Mouse (Mus musculus) heart, embryonic 11.5 days (tissue): ENCODE data around the gene Lrrc75a. TPM values are rescaled to one million over a fixed set of nuclear protein-coding genes. Genes with fewer than 3 reads are reported as not detected.
A peak's percentile ranks its signal among the peaks of the same experiment; 100 is the strongest.

Source experiments
- ATAC-seq: fragments of 200-750 bp; cut with Nextera tagmentation; replicated peaks from 2 replicates; pipeline ENCODE4 v1.8.0; 2017; ENCODE audit warnings: moderate library complexity; ENCODE audit not compliant: insufficient number of reproducible peaks, low FRiP score, low TSS enrichment
- H3K27ac ChIP-seq: fragments of 300-500 bp; sonication (generic); 2 replicates; pipeline ENCODE4 v1.5.1; 2014; ENCODE audit warnings: mild to moderate bottlenecking, low read depth, low read length
- H3K27me3 ChIP-seq: fragments of 300-500 bp; sonication (generic); 2 replicates; pipeline ENCODE4 v1.6.1; 2014; ENCODE audit warnings: mild to moderate bottlenecking, low read length, mixed read lengths; ENCODE audit not compliant: control insufficient read depth, insufficient read depth
- H3K36me3 ChIP-seq: fragments of 300-500 bp; sonication (generic); 2 replicates; pipeline ENCODE4 v1.6.1; 2014; ENCODE audit warnings: mild to moderate bottlenecking, low read length, moderate library complexity, mixed read lengths; ENCODE audit not compliant: control insufficient read depth, insufficient read depth
- H3K4me1 ChIP-seq: fragments of 300-500 bp; sonication (generic); 2 replicates; pipeline ENCODE4 v1.6.1; 2014; ENCODE audit warnings: low read length; ENCODE audit not compliant: control insufficient read depth, insufficient read depth
- H3K4me2 ChIP-seq: fragments of 300-500 bp; sonication (generic); 2 replicates; pipeline ENCODE4 v1.6.1; 2014; ENCODE audit warnings: mild to moderate bottlenecking, moderate library complexity
- H3K4me3 ChIP-seq: fragments of 300-500 bp; sonication (generic); 2 replicates; pipeline ENCODE4 v1.5.1; 2014; ENCODE audit warnings: low read depth, low read length
- H3K9ac ChIP-seq: fragments of 300-500 bp; sonication (generic); 2 replicates; pipeline ENCODE4 v1.6.1; 2014; ENCODE audit warnings: mild to moderate bottlenecking, low read depth, low read length, moderate library complexity
- H3K9me3 ChIP-seq: fragments of 300-500 bp; sonication (generic); replicated peaks from 2 replicates; pipeline ENCODE4 v1.6.1; 2016; ENCODE audit warnings: low read length; ENCODE audit not compliant: control insufficient read depth
- WGBS: fragments of 180-500 bp; shearing (Covaris S2); extraction: QIAGEN DNeasy Blood & Tissue Kit; methylation state at CpG from one replicate; pipeline ENCODE4 v1.1.7; 2014; ENCODE audit not compliant: insufficient replicate concordance; 5-methylcytosine and 5-hydroxymethylcytosine counted together
- polyA plus RNA-seq: library from polyadenylated mRNA; unstranded; fragments of >200 nt; fragmentation: Nextera tagmentation; extraction: Ambion mirVana; gene quantifications from 2 replicates; pipeline ENCODE4 v1.2.1, GENCODE M21; 2014

Lrrc75a gene
- 14.3 and 16.2 TPM in 2 replicates for polyA plus RNA-seq

- H3K4me2 ChIP-seq = peak within 1 kb of the TSS; percentile 97
These were observed at the start of gene Lrrc75a for GRCm38 (mm10) chr11:62647661-62648590. TSS of gene Lrrc75a (minus strand) at chr11:62648523.

GRCm38 (mm10) chr11:62695126-62695525 is 46.8 kb upstream of the Lrrc75a start:
- Histone ChIP-seq H3K9me3 (no peaks in the 10 kb centered on the region), H3K4me1 (no peaks in the 10 kb centered on the region), H3K4me2 (no peak overlapping the region), H3K36me3 (no peaks in the 10 kb centered on the region), H3K27me3 (no peaks in the 10 kb centered on the region), H3K9ac (no peak overlapping the region), H3K27ac (no peak overlapping the region), H3K4me3 (no peak overlapping the region)
- 88% methylated on average over 8 of the region's 8 CpGs for WGBS
- ATAC-seq = no peak

More at GRCm38 (mm10) chr11:62647661-62648590, at the start of gene Lrrc75a:
- no peaks in the 10 kb centered on the region for H3K27me3 ChIP-seq
- peak within 1 kb of the TSS; percentile 86 for H3K9ac ChIP-seq
- no peaks in the 10 kb centered on the region for H3K36me3 ChIP-seq
- H3K27ac ChIP-seq = peak within 1 kb of the TSS; percentile 93
- H3K4me1 ChIP-seq = peaks cover 51% of the 10 kb centered on the region
- H3K4me3 ChIP-seq = peak within 1 kb of the TSS; percentile 83
- no peaks in the 10 kb centered on the region for H3K9me3 ChIP-seq
- WGBS = 1% methylated on average over 39 of the region's 86 CpGs
- ATAC-seq = peak; percentile 40

GRCm38 (mm10) chr11:62693299-62694184 is 45.2 kb upstream of the Lrrc75a start:
- Histone ChIP-seq H3K4me1 (no peaks in the 10 kb centered on the region), H3K27me3 (no peaks in the 10 kb centered on the region), H3K9ac (no peak overlapping the region), H3K36me3 (no peaks in the 10 kb centered on the region), H3K27ac (no peak overlapping the region), H3K9me3 (no peaks in the 10 kb centered on the region), H3K4me3 (no peak overlapping the region), H3K4me2 (no peak overlapping the region)
- ATAC-seq = no peak
- WGBS = 31% methylated on average over 9 of the region's 11 CpGs

GRCm38 (mm10) chr11:62691592-62691991 is 43.3 kb upstream of the Lrrc75a start:
- no peak for ATAC-seq
- Histone ChIP-seq H3K36me3 (no peaks in the 10 kb centered on the region), H3K4me3 (no peak overlapping the region), H3K4me2 (no peak overlapping the region), H3K4me1 (no peaks in the 10 kb centered on the region), H3K27ac (no peak overlapping the region), H3K9me3 (no peaks in the 10 kb centered on the region), H3K27me3 (no peaks in the 10 kb centered on the region), H3K9ac (no peak overlapping the region)
- 84% methylated on average over 3 of the region's 3 CpGs for WGBS

GRCm38 (mm10) chr11:62679954-62680353 is 31.6 kb upstream of the Lrrc75a start:
- Histone ChIP-seq H3K27me3 (no peaks in the 10 kb centered on the region), H3K9ac (no peak overlapping the region), H3K27ac (no peak overlapping the region), H3K9me3 (no peaks in the 10 kb centered on the region), H3K36me3 (no peaks in the 10 kb centered on the region), H3K4me3 (no peak overlapping the region), H3K4me2 (no peak overlapping the region), H3K4me1 (peaks cover 4% of the 10 kb centered on the region; the same call in 1 of the 2 replicates)
- WGBS = 71% methylated on average over 4 of the region's 4 CpGs
- no peak for ATAC-seq

GRCm38 (mm10) chr11:62678778-62679354 is 30.5 kb upstream of the Lrrc75a start:
- Histone ChIP-seq H3K27ac (no peak overlapping the region), H3K4me3 (no peak overlapping the region), H3K9ac (no peak overlapping the region), H3K27me3 (no peaks in the 10 kb centered on the region), H3K36me3 (no peaks in the 10 kb centered on the region), H3K4me1 (peaks cover 4% of the 10 kb centered on the region; the same call in 1 of the 2 replicates), H3K4me2 (no peak overlapping the region), H3K9me3 (no peaks in the 10 kb centered on the region)
- 83% methylated on average over 7 of the region's 7 CpGs for WGBS
- ATAC-seq = no peak

GRCm38 (mm10) chr11:62676290-62676596 is 27.9 kb upstream of the Lrrc75a start:
- Histone ChIP-seq H3K9ac (no peak overlapping the region), H3K9me3 (no peaks in the 10 kb centered on the region), H3K4me1 (peaks cover 4% of the 10 kb centered on the region; the same call in 1 of the 2 replicates), H3K36me3 (no peaks in the 10 kb centered on the region), H3K4me2 (no peak overlapping the region), H3K27ac (no peak overlapping the region), H3K4me3 (no peak overlapping the region), H3K27me3 (no peaks in the 10 kb centered on the region)
- 87% methylated on average over 4 of the region's 4 CpGs for WGBS
- ATAC-seq = no peak
